Mouse (Mus musculus): ENCODE data around the gene Tbc1d9. TPM values are rescaled to one million over a fixed set of nuclear protein-coding genes. Genes with fewer than 3 reads are reported as not detected.

Gene Tbc1d9
- polyA plus RNA-seq, 1 experiment from 2014 or later = 18.9 TPM

- no peak overlapping the region for H3K4me3 ChIP-seq
- H3K27me3 ChIP-seq (replicated peaks) = no peaks in the 10 kb centered on the region
- H3K9me3 ChIP-seq = no peaks in the 10 kb centered on the region
- H3K36me3 ChIP-seq (replicated peaks) = no peaks in the 10 kb centered on the region
- H3K4me1 ChIP-seq = peaks cover 4% of the 10 kb centered on the region
- H3K4me2 ChIP-seq = no peak overlapping the region
- H3K9ac ChIP-seq = no peak overlapping the region
- H3K27ac ChIP-seq = no peak overlapping the region
- 79% methylated on average over 2 of the region's 2 CpGs for WGBS
- ATAC-seq (replicated peaks) = no peak
Measured at GRCm38 (mm10) chr8:83160613-83161012, 4.5 kb upstream of the Tbc1d9 start.

GRCm38 (mm10) chr8:83165931-83166867, 1.0 kb downstream of the Tbc1d9 start, which contains the start of gene Gm10645:
Gene Gm10645 (minus strand): TSS chr8:83166170.
- Histone ChIP-seq H3K4me2 (peak within 1 kb of the TSS; percentile 60), H3K27me3 (replicated peaks) (no peaks in the 10 kb centered on the region), H3K9me3 (no peaks in the 10 kb centered on the region), H3K27ac (peak within 1 kb of the TSS; percentile 92), H3K36me3 (replicated peaks) (no peaks in the 10 kb centered on the region), H3K4me1 (peaks cover 27% of the 10 kb centered on the region), H3K4me3 (peak within 1 kb of the TSS; percentile 80), H3K9ac (peak within 1 kb of the TSS; percentile 90)
- WGBS = 1% methylated on average over 54 of the region's 54 CpGs
- ATAC-seq (replicated peaks) = peak; percentile 81

- Histone ChIP-seq H3K27me3 (replicated peaks) (no peaks in the 10 kb centered on the region), H3K36me3 (replicated peaks) (no peaks in the 10 kb centered on the region), H3K4me2 (peak overlapping the region; percentile 60), H3K4me3 (peak overlapping the region; percentile 80), H3K9me3 (no peaks in the 10 kb centered on the region), H3K9ac (peak overlapping the region; percentile 17; the same call in 1 of the 2 replicates), H3K4me1 (peaks cover 27% of the 10 kb centered on the region), H3K27ac (no peak overlapping the region)
- 41% methylated on average over 3 of the region's 3 CpGs for WGBS
- no peak for ATAC-seq (replicated peaks)
Measured at GRCm38 (mm10) chr8:83167932-83168331, 2.8 kb downstream of the Tbc1d9 start.

GRCm38 (mm10) chr8:83169127-83169526, 4.0 kb downstream of the Tbc1d9 start:
- 87% methylated on average over 3 of the region's 3 CpGs for WGBS
- H3K4me3 ChIP-seq = no peak overlapping the region
- H3K27me3 ChIP-seq (replicated peaks) = no peaks in the 10 kb centered on the region
- peak overlapping the region; percentile 60; the same call in 1 of the 2 replicates for H3K4me2 ChIP-seq
- H3K9ac ChIP-seq = no peak overlapping the region
- H3K36me3 ChIP-seq (replicated peaks) = no peaks in the 10 kb centered on the region
- H3K27ac ChIP-seq = no peak overlapping the region
- H3K4me1 ChIP-seq = peaks cover 27% of the 10 kb centered on the region
- no peak for ATAC-seq (replicated peaks)
- no peaks in the 10 kb centered on the region for H3K9me3 ChIP-seq

- WGBS = 91% methylated on average over 2 of the region's 2 CpGs
Measured at GRCm38 (mm10) chr8:83169709-83170108, 4.6 kb downstream of the Tbc1d9 start.

GRCm38 (mm10) chr8:83170894-83171293, 5.7 kb downstream of the Tbc1d9 start:
- Histone ChIP-seq H3K27me3 (replicated peaks) (no peaks in the 10 kb centered on the region), H3K4me1 (peaks cover 30% of the 10 kb centered on the region), H3K4me3 (no peak overlapping the region), H3K9me3 (no peaks in the 10 kb centered on the region), H3K27ac (no peak overlapping the region), H3K4me2 (no peak overlapping the region), H3K9ac (no peak overlapping the region), H3K36me3 (replicated peaks) (no peaks in the 10 kb centered on the region)
- 29% methylated on average over 6 of the region's 6 CpGs for WGBS
- ATAC-seq (replicated peaks) = no peak

More at GRCm38 (mm10) chr8:83169709-83170108, 4.6 kb downstream of the Tbc1d9 start:
- H3K4me3 ChIP-seq = no peak overlapping the region
- H3K4me2 ChIP-seq = no peak overlapping the region
- peaks cover 27% of the 10 kb centered on the region for H3K4me1 ChIP-seq
- H3K9me3 ChIP-seq = no peaks in the 10 kb centered on the region
- ATAC-seq (replicated peaks) = no peak
- no peaks in the 10 kb centered on the region for H3K27me3 ChIP-seq (replicated peaks)
- H3K27ac ChIP-seq = no peak overlapping the region
- no peaks in the 10 kb centered on the region for H3K36me3 ChIP-seq (replicated peaks)
- H3K9ac ChIP-seq = no peak overlapping the region

GRCm38 (mm10) chr8:83175680-83176079, 10.5 kb downstream of the Tbc1d9 start:
- no peaks in the 10 kb centered on the region for H3K36me3 ChIP-seq (replicated peaks)
- no peak overlapping the region for H3K4me2 ChIP-seq
- H3K4me3 ChIP-seq = no peak overlapping the region
- H3K9me3 ChIP-seq = no peaks in the 10 kb centered on the region
- ATAC-seq (replicated peaks) = no peak
- H3K9ac ChIP-seq = no peak overlapping the region
- H3K27ac ChIP-seq = no peak overlapping the region
- H3K4me1 ChIP-seq = peaks cover 35% of the 10 kb centered on the region
- no peaks in the 10 kb centered on the region for H3K27me3 ChIP-seq (replicated peaks)
- 62% methylated on average over 10 of the region's 10 CpGs for WGBS

GRCm38 (mm10) chr8:83176785-83177184, 11.6 kb downstream of the Tbc1d9 start:
- Histone ChIP-seq H3K4me2 (no peak overlapping the region), H3K9me3 (no peaks in the 10 kb centered on the region), H3K9ac (no peak overlapping the region), H3K4me3 (no peak overlapping the region), H3K27me3 (replicated peaks) (no peaks in the 10 kb centered on the region), H3K36me3 (replicated peaks) (no peaks in the 10 kb centered on the region), H3K27ac (no peak overlapping the region), H3K4me1 (peaks cover 42% of the 10 kb centered on the region)
- ATAC-seq (replicated peaks) = no peak
- 19% methylated on average over 2 of the region's 2 CpGs for WGBS

GRCm38 (mm10) chr8:83177317-83178195, 12.4 kb downstream of the Tbc1d9 start:
- 8% methylated on average over 11 of the region's 11 CpGs for WGBS
- H3K9ac ChIP-seq = no peak overlapping the region
- H3K27me3 ChIP-seq (replicated peaks) = no peaks in the 10 kb centered on the region
- ATAC-seq (replicated peaks) = peak; percentile 72
- H3K27ac ChIP-seq = peak overlapping the region; percentile 48
- H3K9me3 ChIP-seq = no peaks in the 10 kb centered on the region
- H3K4me3 ChIP-seq = no peak overlapping the region
- H3K4me2 ChIP-seq = no peak overlapping the region
- no peaks in the 10 kb centered on the region for H3K36me3 ChIP-seq (replicated peaks)
- H3K4me1 ChIP-seq = peaks cover 50% of the 10 kb centered on the region

- Histone ChIP-seq H3K27me3 (replicated peaks) (no peaks in the 10 kb centered on the region), H3K4me2 (no peak overlapping the region), H3K4me1 (peaks cover 57% of the 10 kb centered on the region), H3K4me3 (no peak overlapping the region), H3K27ac (peak overlapping the region; percentile 48), H3K9me3 (no peaks in the 10 kb centered on the region), H3K36me3 (replicated peaks) (no peaks in the 10 kb centered on the region), H3K9ac (no peak overlapping the region)
- peak; percentile 54 for ATAC-seq (replicated peaks)
- 7% methylated on average over 9 of the region's 9 CpGs for WGBS
Measured at GRCm38 (mm10) chr8:83178228-83178742, 13.1 kb downstream of the Tbc1d9 start.

GRCm38 (mm10) chr8:83181851-83182482, 16.8 kb downstream of the Tbc1d9 start:
- Histone ChIP-seq H3K36me3 (replicated peaks) (no peaks in the 10 kb centered on the region), H3K27me3 (replicated peaks) (no peaks in the 10 kb centered on the region), H3K4me1 (peaks cover 45% of the 10 kb centered on the region), H3K9me3 (no peaks in the 10 kb centered on the region), H3K27ac (no peak overlapping the region), H3K9ac (no peak overlapping the region), H3K4me2 (no peak overlapping the region), H3K4me3 (no peak overlapping the region)
- WGBS = 71% methylated on average over 6 of the region's 6 CpGs
- ATAC-seq (replicated peaks) = no peak; the same call in 1 of the 2 replicates

Measured in midbrain, embryonic 15.5 days (tissue).